ENCODE assay signal across 29 mouse cellular contexts in the genomic region with DNA sequence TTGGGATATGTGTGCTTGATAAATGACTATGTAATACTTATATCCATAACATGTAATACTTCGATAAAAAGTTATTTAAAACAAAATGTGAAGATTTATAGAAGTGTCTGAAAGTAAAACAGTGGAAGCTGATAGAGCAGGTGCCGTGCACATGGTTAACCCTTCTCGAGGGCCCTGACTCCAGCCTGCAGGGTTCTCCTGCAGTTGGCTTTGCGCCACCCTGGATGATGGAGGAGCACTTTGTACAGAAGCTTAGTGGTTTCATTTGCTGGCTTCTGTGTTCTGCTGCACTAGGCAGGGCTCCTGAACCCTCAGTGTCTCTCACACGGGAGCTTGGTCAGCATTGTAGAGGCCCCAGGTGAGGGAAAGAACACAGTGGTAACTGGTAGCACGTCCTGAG. TPM values are rescaled to one million over a fixed set of nuclear protein-coding genes. Genes with fewer than 3 reads are reported as not detected.
DNase-seq lines count a peak whose midpoint lies in the region; ATAC-seq and TF ChIP-seq lines count a peak whose summit lies in the region.
"Had no signal": no experiment of that assay in that cellular context is flagged by ENCODE, and none has a peak within 500 bp of the region (broad histone marks: within the 10 kb centered on the region; RNA-seq: fewer than 3 reads in every experiment).

No protein-coding gene starts in this region.

- DNase-seq in forebrain, embryonic 10.5 days (ENCODE audit: extremely low spot score, low spot score): no peak
- DNase-seq in forebrain, postnatal 0 days: no peak
- no peak for DNase-seq in hindbrain, embryonic 14.5 days (ENCODE audit: low spot score)
- DNase-seq in hindbrain, embryonic 11.5 days (ENCODE audit: low spot score): no peak
- DNase-seq in forebrain, embryonic 14.5 days (ENCODE audit: low spot score): no peak
- DNase-seq: adrenal gland, postnatal 10 days; cerebellum, adult 9-10 months; embryo, embryonic 11 days; gastrocnemius, postnatal 14 days; heart, adult 18-20 months; heart, postnatal 4 days; kidney, adult 2 months; kidney, postnatal 36 days; layer of hippocampus, postnatal 36 days; liver; lung, adult 2 months; lung, postnatal 10 days; right cerebral cortex, postnatal 4 days; thymus, adult 18-20 months; thymus, postnatal 25 days had no signal

- TF ChIP-seq CTCF in forebrain, postnatal 0 days (IDR thresholded peaks at IDR 0.05; ENCODE audit: low read depth): no peak

- no peak for ATAC-seq in forebrain, postnatal 0 days
- no peak for ATAC-seq in hindbrain, embryonic 14.5 days (ENCODE audit: low FRiP score)
- ATAC-seq in hindbrain, embryonic 11.5 days (ENCODE audit: low FRiP score): no peak
- ATAC-seq in forebrain, embryonic 14.5 days: no peak
- ATAC-seq in neural tube, embryonic 14.5 days (ENCODE audit: low read depth): no peak
- ATAC-seq in midbrain, embryonic 16.5 days: no peak
- ATAC-seq: midbrain, embryonic 13.5 days had no signal

- H3K9me3 ChIP-seq in forebrain, embryonic 10.5 days: no peaks in the 10 kb centered on the region
- no peaks in the 10 kb centered on the region for H3K9me3 ChIP-seq in forebrain, postnatal 0 days (ENCODE audit: low read length)
- no peaks in the 10 kb centered on the region for H3K9me3 ChIP-seq in hindbrain, embryonic 14.5 days (ENCODE audit: control insufficient read depth, low read length)
- H3K9me3 ChIP-seq in hindbrain, embryonic 11.5 days (ENCODE audit: control insufficient read depth, low read length): no peaks in the 10 kb centered on the region
- no peaks in the 10 kb centered on the region for H3K9me3 ChIP-seq in forebrain, embryonic 14.5 days (replicated peaks; ENCODE audit: control insufficient read depth, low read length)
- no peaks in the 10 kb centered on the region for H3K9me3 ChIP-seq in neural tube, embryonic 14.5 days (ENCODE audit: control insufficient read depth, low read length)
- H3K9me3 ChIP-seq in midbrain, embryonic 16.5 days (replicated peaks; ENCODE audit: control insufficient read depth, low read length, poor library complexity, severe bottlenecking): no peaks in the 10 kb centered on the region
- H3K9me3 ChIP-seq: embryonic facial prominence, embryonic 12.5 days; G1E; midbrain, embryonic 13.5 days had no signal

- no peak overlapping the region for H3K4me3 ChIP-seq in forebrain, embryonic 10.5 days
- H3K4me3 ChIP-seq in forebrain, postnatal 0 days (ENCODE audit: low read depth, low read length): no peak overlapping the region
- no peak overlapping the region for H3K4me3 ChIP-seq in hindbrain, embryonic 14.5 days (replicated peaks; ENCODE audit: low read length)
- no peak overlapping the region for H3K4me3 ChIP-seq in hindbrain, embryonic 11.5 days (ENCODE audit: low read depth, low read length)
- no peak overlapping the region for H3K4me3 ChIP-seq in forebrain, embryonic 14.5 days (ENCODE audit: low read depth, low read length)
- no peak overlapping the region for H3K4me3 ChIP-seq in neural tube, embryonic 14.5 days (ENCODE audit: low read depth, low read length)
- H3K4me3 ChIP-seq in midbrain, embryonic 16.5 days (ENCODE audit: low read depth, low read length): no peak overlapping the region
- H3K4me3 ChIP-seq: embryonic facial prominence, embryonic 12.5 days; midbrain, embryonic 13.5 days had no signal

- 86% methylated on average over 6 of the region's 6 CpGs for WGBS in forebrain, embryonic 10.5 days
- WGBS in forebrain, postnatal 0 days: 74% methylated on average over 6 of the region's 6 CpGs
- WGBS in hindbrain, embryonic 14.5 days: 74% methylated on average over 6 of the region's 6 CpGs
- 93% methylated on average over 6 of the region's 6 CpGs for WGBS in hindbrain, embryonic 11.5 days
- 80% methylated on average over 6 of the region's 6 CpGs for WGBS in forebrain, embryonic 14.5 days
- WGBS in neural tube, embryonic 14.5 days: 77% methylated on average over 6 of the region's 6 CpGs
- 85% methylated on average over 6 of the region's 6 CpGs for WGBS in midbrain, embryonic 16.5 days

- no peak overlapping the region for H3K9ac ChIP-seq in forebrain, postnatal 0 days
- no peak overlapping the region for H3K9ac ChIP-seq in hindbrain, embryonic 14.5 days
- H3K9ac ChIP-seq in hindbrain, embryonic 11.5 days (ENCODE audit: low read depth, low read length): no peak overlapping the region
- H3K9ac ChIP-seq in forebrain, embryonic 14.5 days (ENCODE audit: low read length): no peak overlapping the region
- no peak overlapping the region for H3K9ac ChIP-seq in neural tube, embryonic 14.5 days (replicated peaks; ENCODE audit: low read depth, low read length)
- H3K9ac ChIP-seq in midbrain, embryonic 16.5 days (ENCODE audit: low read depth, low read length): no peak overlapping the region
- H3K9ac ChIP-seq: embryonic facial prominence, embryonic 12.5 days; liver, embryonic 14.5 days; midbrain, embryonic 13.5 days had no signal

- peak overlapping the region; percentile 51; the same call in 1 of the 2 replicates for H3K27ac ChIP-seq in forebrain, embryonic 10.5 days
- no peak overlapping the region for H3K27ac ChIP-seq in forebrain, postnatal 0 days (ENCODE audit: low read depth, low read length)
- peak overlapping the region; percentile 60; the same call in 1 of the 2 replicates for H3K27ac ChIP-seq in hindbrain, embryonic 14.5 days
- no peak overlapping the region for H3K27ac ChIP-seq in hindbrain, embryonic 11.5 days (ENCODE audit: low read depth, low read length)
- peak overlapping the region; percentile 72 for H3K27ac ChIP-seq in forebrain, embryonic 14.5 days (ENCODE audit: low read depth, low read length)
- peak overlapping the region; percentile 48; the same call in 1 of the 2 replicates for H3K27ac ChIP-seq in neural tube, embryonic 14.5 days (ENCODE audit: low read depth, low read length)
- no peak overlapping the region for H3K27ac ChIP-seq in midbrain, embryonic 16.5 days (ENCODE audit: low read length)
- H3K27ac ChIP-seq: embryonic facial prominence, embryonic 12.5 days; liver, embryonic 14.5 days; macrophage; midbrain, embryonic 13.5 days; stomach, postnatal 0 days had no signal

- no peak overlapping the region for H3K4me2 ChIP-seq in forebrain, postnatal 0 days (ENCODE audit: low read depth)
- no peak overlapping the region for H3K4me2 ChIP-seq in hindbrain, embryonic 14.5 days (replicated peaks)
- H3K4me2 ChIP-seq in hindbrain, embryonic 11.5 days (replicated peaks; ENCODE audit: low read depth, low read length): no peak overlapping the region
- no peak overlapping the region for H3K4me2 ChIP-seq in forebrain, embryonic 14.5 days (ENCODE audit: low read length)
- H3K4me2 ChIP-seq in neural tube, embryonic 14.5 days (ENCODE audit: low read depth, low read length): no peak overlapping the region
- no peak overlapping the region for H3K4me2 ChIP-seq in midbrain, embryonic 16.5 days (ENCODE audit: low read length)
- H3K4me2 ChIP-seq: embryonic facial prominence, embryonic 12.5 days; heart, embryonic 11.5 days; midbrain, embryonic 13.5 days had no signal

- H3K27me3 ChIP-seq in forebrain, embryonic 10.5 days (ENCODE audit: poor library complexity, severe bottlenecking): no peaks in the 10 kb centered on the region
- H3K27me3 ChIP-seq in forebrain, postnatal 0 days (ENCODE audit: insufficient read depth, low read length): no peaks in the 10 kb centered on the region
- H3K27me3 ChIP-seq in hindbrain, embryonic 14.5 days (ENCODE audit: control insufficient read depth, insufficient read depth, low read length): no peaks in the 10 kb centered on the region
- H3K27me3 ChIP-seq in hindbrain, embryonic 11.5 days (ENCODE audit: control insufficient read depth, insufficient read depth, low read length): no peaks in the 10 kb centered on the region
- H3K27me3 ChIP-seq in forebrain, embryonic 14.5 days (replicated peaks; ENCODE audit: control insufficient read depth, insufficient read depth, low read length): no peaks in the 10 kb centered on the region
- no peaks in the 10 kb centered on the region for H3K27me3 ChIP-seq in neural tube, embryonic 14.5 days (ENCODE audit: control insufficient read depth, insufficient read depth, low read length)
- H3K27me3 ChIP-seq in midbrain, embryonic 16.5 days (ENCODE audit: control insufficient read depth, insufficient read depth, low read depth, low read length): no peaks in the 10 kb centered on the region
- H3K27me3 ChIP-seq: embryonic facial prominence, embryonic 12.5 days; midbrain, embryonic 13.5 days had no signal

- H3K4me1 ChIP-seq in forebrain, embryonic 10.5 days: peaks cover 31% of the 10 kb centered on the region
- peaks cover 6% of the 10 kb centered on the region; the same call in 1 of the 2 replicates for H3K4me1 ChIP-seq in forebrain, postnatal 0 days (ENCODE audit: insufficient read depth)
- H3K4me1 ChIP-seq in hindbrain, embryonic 14.5 days (replicated peaks; ENCODE audit: control insufficient read depth, insufficient read depth, low read length): peaks cover 5% of the 10 kb centered on the region; the same call in 1 of the 2 replicates
- H3K4me1 ChIP-seq in hindbrain, embryonic 11.5 days (replicated peaks; ENCODE audit: control insufficient read depth, insufficient read depth, low read length): no peaks in the 10 kb centered on the region
- peaks cover 21% of the 10 kb centered on the region for H3K4me1 ChIP-seq in forebrain, embryonic 14.5 days (ENCODE audit: control insufficient read depth, insufficient read depth, low read length)
- H3K4me1 ChIP-seq in neural tube, embryonic 14.5 days (ENCODE audit: control insufficient read depth, insufficient read depth, low read length): 0 out of 2 replicates have a peak, but pooled peaks cover 4% of the 10 kb centered on the region
- no peaks in the 10 kb centered on the region for H3K4me1 ChIP-seq in midbrain, embryonic 16.5 days (ENCODE audit: control insufficient read depth, insufficient read depth, low read length)
- H3K4me1 ChIP-seq: embryonic facial prominence, embryonic 12.5 days had no signal

- H3K36me3 ChIP-seq in forebrain, embryonic 10.5 days (replicated peaks): no peaks in the 10 kb centered on the region
- no peaks in the 10 kb centered on the region for H3K36me3 ChIP-seq in forebrain, postnatal 0 days (ENCODE audit: insufficient read depth)
- no peaks in the 10 kb centered on the region for H3K36me3 ChIP-seq in hindbrain, embryonic 14.5 days (replicated peaks; ENCODE audit: control insufficient read depth, insufficient read depth)
- no peaks in the 10 kb centered on the region for H3K36me3 ChIP-seq in hindbrain, embryonic 11.5 days (ENCODE audit: control insufficient read depth, insufficient read depth, low read length)
- H3K36me3 ChIP-seq in forebrain, embryonic 14.5 days (ENCODE audit: control insufficient read depth, insufficient read depth, low read length): no peaks in the 10 kb centered on the region
- no peaks in the 10 kb centered on the region for H3K36me3 ChIP-seq in neural tube, embryonic 14.5 days (ENCODE audit: control insufficient read depth, insufficient read depth, low read length)
- H3K36me3 ChIP-seq in midbrain, embryonic 16.5 days (ENCODE audit: control insufficient read depth, insufficient read depth, low read length): no peaks in the 10 kb centered on the region
- H3K36me3 ChIP-seq: embryonic facial prominence, embryonic 12.5 days; G1E; midbrain, embryonic 13.5 days had no signal

RNA-seq across cellular contexts. Expression of gene Gm10260, which starts 4.3 kb away (rescaled TPM):
- polyA plus RNA-seq in forebrain, embryonic 10.5 days (2016; fragmentation: Nextera tagmentation; extraction: Ambion mirVana): 5.5 and 6.2 TPM in 2 replicates
- total RNA-seq in forebrain, postnatal 0 days (2014; rRNA removed): 6.3 and 11.4 TPM in 2 replicates
- 4.6 TPM in 2 replicates for polyA plus RNA-seq in forebrain, postnatal 0 days (2015; fragmentation: Nextera tagmentation; extraction: Ambion mirVana)
- 2.2 and 2.9 TPM in 2 replicates for polyA plus RNA-seq in hindbrain, embryonic 14.5 days (2014; fragmentation: Nextera tagmentation; extraction: Ambion mirVana)
- 3.2 and 3.4 TPM in 2 replicates for polyA plus RNA-seq in hindbrain, embryonic 11.5 days (2014; fragmentation: Nextera tagmentation; extraction: Ambion mirVana)
- polyA plus RNA-seq in forebrain, embryonic 14.5 days (2014; fragmentation: Nextera tagmentation; extraction: Ambion mirVana): 2.9 and 4.6 TPM in 2 replicates
- polyA plus RNA-seq in neural tube, embryonic 14.5 days (2014; fragmentation: Nextera tagmentation; extraction: Ambion mirVana): 1.7 and 1.9 TPM in 2 replicates
- 3.6 and 4.0 TPM in 2 replicates for polyA plus RNA-seq in midbrain, embryonic 16.5 days (2015; fragmentation: Nextera tagmentation; extraction: Ambion mirVana)

Comparison
In these comparisons a context has a peak if more than half of its experiments do, and no peak if none do; other contexts are left out.
1. H3K27ac ChIP-seq: peak in forebrain, embryonic 10.5 days (single experiment), hindbrain, embryonic 14.5 days (single experiment), forebrain, embryonic 14.5 days (single experiment) and neural tube, embryonic 14.5 days (single experiment); none in forebrain, postnatal 0 days (single experiment), hindbrain, embryonic 11.5 days (single experiment) and midbrain, embryonic 16.5 days (single experiment).